Mouse (Mus musculus): ENCODE results near the gene Polk.

DNA sequence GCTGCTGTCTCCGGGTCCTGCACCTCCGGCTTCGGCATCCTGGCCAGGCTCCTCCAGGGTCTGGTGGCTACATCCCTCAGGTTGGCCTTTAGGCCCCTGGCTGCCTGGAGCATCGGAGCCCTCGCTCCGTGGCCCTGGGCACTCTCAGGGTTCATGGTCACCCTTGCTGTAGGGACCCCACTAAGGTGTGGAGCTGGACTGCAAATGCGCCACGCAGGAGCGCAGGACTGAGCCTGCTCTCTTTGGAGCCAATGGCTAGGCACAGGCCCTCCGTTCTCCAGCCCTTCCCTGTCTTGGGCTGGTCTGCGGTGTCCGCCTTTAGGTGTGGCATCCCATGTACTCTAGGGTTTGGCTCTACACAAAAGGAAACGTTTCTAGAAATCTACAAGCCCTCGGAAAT is 71.4 kb downstream of the Polk start, which contains the start of gene Ankdd1b:
- TF ChIP-seq CTCF (IDR thresholded peaks at IDR 0.05; ENCODE audit: control insufficient read depth, insufficient read depth, low read length) (no peak), POLR2A (IDR thresholded peaks at IDR 0.05; ENCODE audit: borderline replicate concordance, control insufficient read depth, low read depth, low read length) (no peak)

All from bone marrow, adult 2 months (tissue).